Mouse (Mus musculus) C2C12 (cell line): ENCODE data around the gene Phlpp1.

ENCODE experiments used
- CEBPB ChIP-seq: IDR thresholded peaks from one replicate; pipeline ENCODE4 v1.6.1; 2011; ENCODE audit warnings: low read depth, mild to moderate bottlenecking, control low read depth, moderate library complexity
- CTCF ChIP-seq: IDR thresholded peaks from one replicate; pipeline ENCODE4 v1.5.1; 2011; ENCODE audit not compliant: control insufficient read depth, insufficient read depth, insufficient read length
- MAX ChIP-seq: IDR thresholded peaks from one replicate; pipeline ENCODE4 v1.6.1; 2011; ENCODE audit warnings: mild to moderate bottlenecking, control low read depth
- MYOD1 ChIP-seq: IDR thresholded peaks from one replicate; pipeline ENCODE4 v1.6.1; 2011; ENCODE audit warnings: low read depth; ENCODE audit not compliant: control insufficient read depth, insufficient read length
- MYOG ChIP-seq: IDR thresholded peaks from one replicate; pipeline ENCODE4 v1.6.1; 2011; ENCODE audit not compliant: control insufficient read depth, insufficient read length; ENCODE audit errors: extremely low read depth
- USF1 ChIP-seq: IDR thresholded peaks from one replicate; pipeline ENCODE4 v1.6.1; 2011; ENCODE audit warnings: low read depth, mild to moderate bottlenecking, control low read depth, moderate library complexity

DNA sequence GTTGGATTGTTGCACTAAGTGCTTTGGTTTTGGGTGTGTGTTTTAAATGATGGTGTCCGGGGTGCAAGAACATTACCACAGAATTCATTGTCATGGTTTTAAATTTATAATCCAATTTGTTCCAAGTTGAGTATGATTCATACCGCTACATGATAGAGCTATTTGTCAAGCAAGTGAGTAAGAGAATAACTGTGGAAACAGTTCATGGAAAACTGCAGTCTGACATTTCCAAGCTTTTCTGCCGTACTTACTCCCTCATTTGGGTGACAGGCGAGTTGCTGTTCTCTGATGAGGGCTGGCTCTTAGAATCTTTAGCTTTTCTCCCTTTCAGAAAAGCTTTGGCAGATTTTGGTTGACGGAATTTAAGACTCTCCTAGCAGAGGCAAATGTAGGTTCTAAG, 117.5 kb downstream of the Phlpp1 start:
- TF ChIP-seq CTCF = no peak
- TF ChIP-seq MAX = no peak
- no peak for TF ChIP-seq CEBPB
- no peak for TF ChIP-seq MYOD1
- TF ChIP-seq USF1 = no peak
- TF ChIP-seq MYOG = no peak
